Mouse (Mus musculus) MEL (cell line): ENCODE measurements around the gene Khdrbs2. TPM values are rescaled to one million over a fixed set of nuclear protein-coding genes. Genes with fewer than 3 reads are reported as not detected.

Experiments used
- DNase-seq: peaks from one replicate; pipeline ENCODE4 v3.0.0; 2011; ENCODE audit warnings: low read depth, low spot score
- H3K27ac ChIP-seq: 2 replicates; pipeline ENCODE4 v1.5.1; 2012; ENCODE audit warnings: low read depth, mild to moderate bottlenecking, control low read depth, low read length, moderate library complexity; ENCODE audit not compliant: control insufficient read depth
- H3K27me3 ChIP-seq, 2 experiments: fragments of 150-350 bp in 1 of 2; sonication (generic) in 1 of 2; 2 replicates each; pipeline ENCODE4 v1.6.1; 2012; ENCODE audit warnings: low read length in 2 of 2, mild to moderate bottlenecking in 2 of 2, improper control_type of control experiment in 1 of 2, moderate library complexity in 1 of 2; ENCODE audit not compliant: insufficient read depth in 2 of 2, control insufficient read depth in 1 of 2
- H3K36me3 ChIP-seq, 2 experiments: 2 replicates each; pipeline ENCODE4 v1.6.1; 2012 to 2014; ENCODE audit warnings: low read length in 2 of 2, improper control_type of control experiment in 1 of 2, inconsistent platforms in 1 of 2, mild to moderate bottlenecking in 1 of 2; ENCODE audit not compliant: insufficient read depth in 2 of 2, control insufficient read depth in 1 of 2
- H3K4me1 ChIP-seq, 2 experiments: fragments of 150-350 bp in 1 of 2; sonication (generic) in 1 of 2; 2 replicates each; pipeline ENCODE4 v1.6.1; 2012; ENCODE audit warnings: low read length in 2 of 2, improper control_type of control experiment in 1 of 2, mild to moderate bottlenecking in 1 of 2; ENCODE audit not compliant: insufficient read depth in 2 of 2, control insufficient read depth in 1 of 2
- H3K4me3 ChIP-seq, 2 experiments: fragments of 150-350 bp in 1 of 2; sonication (generic) in 1 of 2; 2 replicates each; pipeline ENCODE4 v1.5.1; 2012; ENCODE audit warnings: low read depth in 2 of 2, low read length in 2 of 2, mild to moderate bottlenecking in 2 of 2, moderate library complexity in 2 of 2, control low read depth in 1 of 2, improper control_type of control experiment in 1 of 2; ENCODE audit not compliant: control insufficient read depth in 1 of 2, insufficient read depth in 1 of 2
- H3K79me2 ChIP-seq: 2 replicates; pipeline ENCODE4 v1.6.1; 2012; ENCODE audit warnings: mild to moderate bottlenecking, low read length, moderate library complexity; ENCODE audit not compliant: control insufficient read depth, poor library complexity, insufficient read depth
- H3K9ac ChIP-seq: 2 replicates; pipeline ENCODE4 v1.6.1; 2012; ENCODE audit warnings: low read depth, mild to moderate bottlenecking, control low read depth, low read length, moderate library complexity; ENCODE audit not compliant: control insufficient read depth, poor library complexity, severe bottlenecking
- H3K9me3 ChIP-seq: fragments of 150-350 bp; sonication (generic); replicated peaks from 2 replicates; pipeline ENCODE4 v1.6.1; 2012; ENCODE audit warnings: mild to moderate bottlenecking, low read length, improper control_type of control experiment, moderate library complexity; ENCODE audit not compliant: insufficient read depth
- BHLHE40 ChIP-seq: IDR thresholded peaks from 2 replicates; pipeline ENCODE4 v1.6.1; 2012; ENCODE audit warnings: low read depth, mild to moderate bottlenecking, inconsistent platforms, low read length, improper control_type of control experiment, borderline replicate concordance
- CHD1 ChIP-seq: IDR thresholded peaks from 2 replicates; pipeline ENCODE4 v1.6.1; 2012; ENCODE audit warnings: low read depth, mild to moderate bottlenecking, inconsistent platforms, low read length, improper control_type of control experiment
- ELF1 ChIP-seq: IDR thresholded peaks from 2 replicates; pipeline ENCODE4 v1.6.1; 2014; ENCODE audit warnings: low read depth, mild to moderate bottlenecking, inconsistent platforms, low read length, improper control_type of control experiment, moderate library complexity
- HCFC1 ChIP-seq: IDR thresholded peaks from 2 replicates; pipeline ENCODE4 v1.6.1; 2012; ENCODE audit warnings: low read depth, mild to moderate bottlenecking, inconsistent platforms, low read length, improper control_type of control experiment, moderate library complexity
- MAFK ChIP-seq: IDR thresholded peaks from 2 replicates; pipeline ENCODE4 v1.6.1; 2011; ENCODE audit warnings: low read depth, mild to moderate bottlenecking, low read length, improper control_type of control experiment, borderline replicate concordance
- MAX ChIP-seq: IDR thresholded peaks from 2 replicates; pipeline ENCODE4 v1.6.1; 2011; ENCODE audit warnings: low read length, improper control_type of control experiment
- MXI1 ChIP-seq: IDR thresholded peaks from 2 replicates; pipeline ENCODE4 v1.6.1; 2011; ENCODE audit warnings: mild to moderate bottlenecking, low read depth, low read length, improper control_type of control experiment
- MYB ChIP-seq: IDR thresholded peaks from 2 replicates; pipeline ENCODE4 v1.6.1; 2011; ENCODE audit warnings: mild to moderate bottlenecking, low read depth, low read length, improper control_type of control experiment
- NRF1 ChIP-seq: IDR thresholded peaks from 2 replicates; pipeline ENCODE4 v1.6.1; 2014; ENCODE audit warnings: low read depth, mild to moderate bottlenecking, inconsistent platforms, low read length, improper control_type of control experiment, moderate library complexity; ENCODE audit not compliant: poor library complexity, insufficient read depth, severe bottlenecking
- POLR2AphosphoS5 ChIP-seq: IDR thresholded peaks from 2 replicates; pipeline ENCODE4 v1.6.1; 2012; ENCODE audit warnings: low read depth, borderline replicate concordance, mild to moderate bottlenecking, inconsistent platforms, low read length, moderate library complexity, mixed read lengths
- RCOR1 ChIP-seq: IDR thresholded peaks from 2 replicates; pipeline ENCODE4 v1.6.1; 2012; ENCODE audit warnings: low read depth, mild to moderate bottlenecking, inconsistent platforms, low read length, improper control_type of control experiment
- SIN3A ChIP-seq: IDR thresholded peaks from 2 replicates; pipeline ENCODE4 v1.6.1; 2012; ENCODE audit warnings: low read length, improper control_type of control experiment, inconsistent platforms
- SMC3 ChIP-seq: IDR thresholded peaks from 2 replicates; pipeline ENCODE4 v1.6.1; 2011; ENCODE audit warnings: low read depth, low read length, improper control_type of control experiment
- UBTF ChIP-seq: IDR thresholded peaks from 2 replicates; pipeline ENCODE4 v1.6.1; 2012; ENCODE audit warnings: low read depth, mild to moderate bottlenecking, inconsistent platforms, low read length, improper control_type of control experiment, moderate library complexity, borderline replicate concordance; ENCODE audit not compliant: insufficient read depth
- ZMIZ1 ChIP-seq: IDR thresholded peaks from 2 replicates; pipeline ENCODE4 v1.6.1; 2012; ENCODE audit warnings: low read depth, mild to moderate bottlenecking, inconsistent platforms, low read length, improper control_type of control experiment, moderate library complexity
- polyA plus RNA-seq, 2 experiments: library from polyadenylated mRNA; stranded (reverse) in 1 of 2; unstranded in 1 of 2; fragments of >175 nt in 1 of 2; fragments of >200 nt in 1 of 2; gene quantifications; 2 replicates each; pipeline versions ENCODE4 v1.2.1 to v1.2.4; 2012; ENCODE audit warnings: low replicate concordance in 2 of 2, low read depth in 1 of 2; ENCODE audit not compliant: insufficient read length in 2 of 2, insufficient read depth in 1 of 2, missing spikeins in 1 of 2
- total RNA-seq: library from RNA; depleted of rRNA; stranded (reverse); fragments of 300-350 nt; gene quantifications from 2 replicates; pipeline ENCODE4 v1.2.3, GENCODE M21; 2012

Gene Khdrbs2
- total and polyA plus RNA-seq, 3 experiments: not detected

GRCm38 (mm10) chr1:32471502-32472214 is 299.1 kb downstream of the Khdrbs2 start:
- H3K9me3 ChIP-seq: no peaks in the 10 kb centered on the region
- TF ChIP-seq SIN3A: no peak
- no peak for TF ChIP-seq RCOR1
- no peak for TF ChIP-seq CHD1
- DNase-seq: no peak

DNA sequence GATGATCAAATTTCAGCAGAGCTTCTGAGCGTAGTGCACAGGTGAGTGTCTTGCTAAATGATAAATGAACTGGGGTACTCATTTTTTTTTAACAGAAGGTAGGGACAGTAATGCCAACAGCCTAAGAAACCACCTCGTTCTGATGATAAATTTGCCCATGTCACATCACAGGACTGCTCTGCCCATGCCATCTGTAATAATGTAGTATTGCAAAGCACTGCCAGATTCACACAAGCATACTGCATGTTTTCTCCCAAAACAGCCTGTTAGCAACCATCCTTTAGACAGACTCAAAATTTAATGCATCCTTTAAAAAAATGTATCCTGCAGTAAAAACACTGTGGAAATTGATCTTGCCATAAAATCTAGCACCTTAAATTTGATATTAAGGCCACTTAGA is 315.4 kb downstream of the Khdrbs2 start:
- Histone ChIP-seq H3K9me3 (no peaks in the 10 kb centered on the region), H3K79me2 (no peaks in the 10 kb centered on the region), H3K9ac (no peak overlapping the region), H3K4me3 (no peak overlapping the region), H3K4me1 (no peaks in the 10 kb centered on the region), H3K27me3 (no peaks in the 10 kb centered on the region), H3K36me3 (no peaks in the 10 kb centered on the region), H3K27ac (no peak overlapping the region)
- DNase-seq: no peak
- no peak for TF ChIP-seq MYB
- TF ChIP-seq NRF1: no peak
- TF ChIP-seq UBTF: no peak
- TF ChIP-seq MAFK: no peak
- no peak for TF ChIP-seq SMC3
- TF ChIP-seq ELF1: no peak
- no peak for TF ChIP-seq POLR2AphosphoS5
- TF ChIP-seq MXI1: no peak
- no peak for TF ChIP-seq HCFC1
- TF ChIP-seq ZMIZ1: no peak
- TF ChIP-seq MAX: no peak
- TF ChIP-seq SIN3A: no peak
- TF ChIP-seq BHLHE40: no peak
- TF ChIP-seq RCOR1: no peak

More at GRCm38 (mm10) chr1:32471502-32472214, 299.1 kb downstream of the Khdrbs2 start:
- H3K9ac ChIP-seq: no peak overlapping the region
- no peak overlapping the region for H3K4me3 ChIP-seq
- H3K4me1 ChIP-seq: no peaks in the 10 kb centered on the region
- H3K36me3 ChIP-seq: no peaks in the 10 kb centered on the region
- H3K79me2 ChIP-seq: no peaks in the 10 kb centered on the region
- no peaks in the 10 kb centered on the region for H3K27me3 ChIP-seq
- no peak overlapping the region for H3K27ac ChIP-seq
